Mouse (Mus musculus) ZHBTc4 (cell line): ENCODE data around the gene March10.

Experiments
- DNase-seq: peaks from one replicate; pipeline ENCODE4 v3.0.0-alpha.2; 2011; ENCODE audit warnings: low read depth, low spot score

The March10 gene

DNA sequence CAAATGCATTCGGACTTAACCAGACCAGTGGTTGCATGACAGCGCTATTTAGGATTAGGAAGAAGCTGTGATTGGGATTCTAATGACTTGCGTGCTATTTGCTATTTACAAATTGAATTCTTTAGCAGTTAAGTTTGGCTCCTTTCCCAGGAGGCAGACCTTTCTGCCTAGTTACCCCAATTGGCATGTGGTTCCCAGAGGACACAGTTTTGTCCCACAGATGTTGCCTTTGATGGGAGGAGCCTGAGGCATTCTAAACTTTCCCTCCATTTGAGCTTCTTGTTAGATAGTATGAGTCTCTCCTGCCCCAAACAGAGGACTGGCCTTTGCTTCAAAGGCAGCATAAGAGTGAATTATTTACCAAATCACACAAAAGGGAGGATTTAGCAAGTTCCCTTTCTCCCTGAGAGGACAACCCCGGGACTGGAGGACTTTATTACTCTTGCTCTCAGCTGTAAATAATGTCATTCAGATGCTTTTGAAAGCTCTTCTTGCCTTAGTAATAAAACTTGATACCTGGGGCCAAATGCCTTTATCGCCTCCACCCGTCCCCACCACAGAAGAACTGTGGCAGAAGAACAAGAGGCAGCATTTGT lies 48.6 kb downstream of the March10 start:
- DNase-seq = no peak

GRCm38 (mm10) chr11:105402355-105402754 lies 54.2 kb downstream of the March10 start:
- peak; percentile 26 for DNase-seq

- DNase-seq = no peak
Observed at GRCm38 (mm10) chr11:105390290-105390689, 66.2 kb downstream of the March10 start.

GRCm38 (mm10) chr11:105388636-105389035 lies 67.9 kb downstream of the March10 start:
- peak; percentile 31 for DNase-seq

DNA sequence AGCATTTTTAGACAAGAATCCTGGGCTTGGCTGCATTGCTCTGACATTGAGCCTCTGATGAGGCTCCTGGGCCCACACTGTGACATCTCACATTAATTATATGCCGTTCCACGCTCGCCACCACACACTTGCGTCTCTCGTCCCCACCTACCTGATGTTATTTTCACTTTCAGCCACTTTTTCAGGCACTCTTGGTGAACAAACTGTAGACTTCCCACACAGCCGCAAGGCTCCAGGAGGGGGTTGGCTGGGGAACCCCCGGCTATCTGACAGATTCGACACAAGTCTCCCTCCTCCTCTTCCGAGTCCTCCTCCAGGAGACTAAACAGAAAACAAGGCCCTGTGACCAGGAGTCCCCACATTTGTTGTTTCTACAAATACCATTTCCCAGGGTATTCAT lies 71.3 kb downstream of the March10 start:
- no peak for DNase-seq

DNA sequence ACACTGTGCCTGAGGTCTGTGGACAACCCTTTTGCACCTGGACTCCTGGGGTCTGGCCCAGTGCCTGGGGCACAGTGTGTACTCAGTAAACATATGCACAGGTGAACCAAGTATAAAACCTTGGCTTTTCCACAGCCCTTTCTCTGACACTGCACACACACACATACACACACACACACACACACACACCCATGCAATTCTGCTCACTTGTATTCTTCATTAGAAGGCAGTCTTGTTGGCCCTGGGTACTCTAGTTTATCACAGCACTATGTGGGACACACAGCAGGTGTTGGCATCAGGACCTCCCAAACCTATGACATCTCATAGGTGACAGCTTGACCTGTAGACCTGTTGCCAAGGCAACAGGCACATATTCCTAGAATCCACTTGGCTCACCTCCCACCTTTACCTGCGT lies 80.7 kb downstream of the March10 start:
- no peak for DNase-seq

DNA sequence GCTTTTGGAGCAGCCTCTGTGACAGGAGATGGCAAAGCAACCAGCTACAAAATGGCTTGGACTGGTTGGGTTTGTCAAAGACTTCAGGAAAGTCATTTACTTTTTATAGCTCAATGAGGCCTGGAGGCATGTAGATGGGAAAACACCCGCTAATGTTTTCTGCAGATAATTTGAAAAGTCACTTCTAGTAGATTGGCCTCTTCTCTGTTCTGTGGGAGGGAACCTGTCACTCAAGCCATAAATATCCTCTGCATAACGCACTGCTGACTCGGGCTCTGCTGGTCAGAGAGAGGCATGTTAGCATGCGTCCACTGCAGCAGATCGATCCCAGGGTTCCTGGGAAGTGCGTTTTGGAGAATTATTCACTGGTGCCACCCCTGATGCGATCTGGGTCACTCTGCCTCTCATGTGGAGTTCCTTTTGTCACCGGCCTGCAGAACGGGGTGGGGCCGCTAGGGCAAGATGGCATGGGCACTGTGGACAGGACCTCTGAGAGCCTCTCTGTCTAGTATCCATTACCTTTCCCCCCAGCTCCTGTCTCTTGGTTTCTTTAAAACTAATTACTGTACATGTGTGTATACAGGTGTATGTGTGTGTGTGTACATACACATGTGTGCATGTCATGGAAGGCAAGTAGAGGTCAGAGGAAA lies 81.9 kb downstream of the March10 start:
- DNase-seq = no peak

DNA sequence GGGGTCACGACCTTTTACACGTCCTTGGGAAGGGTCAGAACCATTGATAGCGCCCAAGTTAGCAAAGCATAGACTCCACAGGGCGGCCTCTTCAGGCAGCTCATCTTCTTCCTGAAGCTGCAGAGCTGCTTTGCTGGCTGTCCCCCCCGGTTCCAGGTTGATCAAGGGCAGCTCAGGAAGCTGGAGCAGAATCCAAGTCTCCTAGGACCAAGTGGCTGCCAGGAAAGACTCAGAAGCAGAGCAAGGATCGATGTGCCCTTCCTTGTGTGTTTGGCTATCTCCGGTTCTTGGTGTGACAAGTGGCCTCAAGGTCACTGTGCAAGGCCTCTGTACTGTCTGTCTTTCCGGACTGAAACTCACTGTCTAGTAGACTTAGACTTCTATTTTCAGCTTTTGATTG lies 82.7 kb downstream of the March10 start:
- no peak for DNase-seq

DNA sequence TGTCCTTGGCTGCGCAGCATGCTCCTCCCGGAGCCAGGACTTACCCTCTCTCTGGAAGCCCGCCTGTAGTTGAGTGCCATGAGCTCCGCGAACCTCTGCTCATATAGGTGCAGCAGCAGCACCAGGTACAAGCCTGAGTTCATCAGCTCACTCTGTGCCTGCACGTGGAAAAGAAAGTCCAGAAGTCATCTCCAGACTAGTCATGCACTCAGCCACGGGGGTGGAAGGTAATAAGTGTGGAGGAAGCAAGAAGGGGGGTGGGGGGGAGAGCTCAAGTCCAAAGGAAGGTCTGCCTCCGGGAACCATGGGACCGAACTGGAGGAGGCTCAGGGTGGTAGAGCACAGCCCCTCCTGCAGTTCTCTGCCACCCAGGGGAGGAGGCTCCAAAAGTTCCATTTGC lies 84.7 kb downstream of the March10 start:
- DNase-seq = no peak

GRCm38 (mm10) chr11:105369526-105370386 lies 86.8 kb downstream of the March10 start:
- DNase-seq = no peak

DNA sequence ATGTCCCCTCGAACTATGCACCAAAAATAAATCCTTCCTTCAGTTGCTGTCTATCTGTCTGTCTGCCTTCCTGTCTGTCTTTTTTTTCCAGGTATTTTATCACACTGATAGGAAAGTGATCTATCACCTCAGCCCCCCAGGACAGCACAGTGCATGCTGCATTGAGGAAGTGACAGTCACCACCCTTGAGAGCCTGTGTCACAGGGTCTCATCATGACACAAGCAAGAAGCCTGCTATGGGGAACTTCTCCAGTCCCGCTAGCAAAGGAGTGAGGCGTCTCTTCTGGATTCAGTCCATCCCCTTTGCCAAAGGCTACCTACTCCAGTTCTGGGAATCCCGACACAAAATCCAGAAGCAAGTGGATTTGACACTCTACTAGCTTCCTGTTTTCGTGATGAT lies 87.7 kb downstream of the March10 start:
- no peak for DNase-seq

DNA sequence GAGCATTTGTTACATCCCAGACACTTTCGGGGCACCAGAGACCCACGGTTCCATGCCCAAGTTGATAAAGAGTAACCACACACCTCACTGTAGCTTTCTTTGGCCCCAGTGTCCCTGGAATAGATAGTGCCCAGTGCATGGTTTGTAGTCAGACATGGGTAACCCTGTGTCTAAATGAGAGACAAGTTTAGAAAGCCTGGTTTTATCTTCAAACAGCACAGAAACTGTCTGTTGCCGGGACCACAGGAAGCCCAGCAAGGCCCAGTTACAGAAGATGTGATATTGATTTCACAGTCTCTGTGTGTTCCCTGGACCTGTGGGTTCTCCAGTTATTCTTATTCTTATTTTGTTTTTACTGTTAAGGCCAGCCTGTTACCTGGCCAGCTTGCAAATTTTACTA lies 89.4 kb downstream of the March10 start:
- no peak for DNase-seq

GRCm38 (mm10) chr11:105366051-105366450 lies 90.5 kb downstream of the March10 start:
- DNase-seq = no peak

DNA sequence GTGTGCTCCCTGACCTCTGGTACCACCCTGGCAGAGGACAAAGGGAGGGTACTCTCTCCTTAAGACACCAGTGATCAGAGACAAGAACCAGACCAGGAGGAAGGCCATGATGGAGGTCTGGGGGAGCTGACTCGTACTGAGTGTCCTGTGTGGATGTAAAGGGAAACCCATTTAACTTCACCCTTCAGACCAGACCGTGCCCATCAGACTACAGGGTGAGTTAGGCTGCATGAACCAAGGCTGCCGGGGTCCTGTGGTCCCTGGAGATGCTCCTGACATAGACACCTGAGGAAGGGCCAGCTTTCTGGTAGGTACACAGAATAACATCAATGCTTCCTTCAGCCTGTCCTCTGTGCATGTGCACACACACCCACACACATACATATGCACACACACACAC lies 90.9 kb downstream of the March10 start:
- DNase-seq = no peak

DNA sequence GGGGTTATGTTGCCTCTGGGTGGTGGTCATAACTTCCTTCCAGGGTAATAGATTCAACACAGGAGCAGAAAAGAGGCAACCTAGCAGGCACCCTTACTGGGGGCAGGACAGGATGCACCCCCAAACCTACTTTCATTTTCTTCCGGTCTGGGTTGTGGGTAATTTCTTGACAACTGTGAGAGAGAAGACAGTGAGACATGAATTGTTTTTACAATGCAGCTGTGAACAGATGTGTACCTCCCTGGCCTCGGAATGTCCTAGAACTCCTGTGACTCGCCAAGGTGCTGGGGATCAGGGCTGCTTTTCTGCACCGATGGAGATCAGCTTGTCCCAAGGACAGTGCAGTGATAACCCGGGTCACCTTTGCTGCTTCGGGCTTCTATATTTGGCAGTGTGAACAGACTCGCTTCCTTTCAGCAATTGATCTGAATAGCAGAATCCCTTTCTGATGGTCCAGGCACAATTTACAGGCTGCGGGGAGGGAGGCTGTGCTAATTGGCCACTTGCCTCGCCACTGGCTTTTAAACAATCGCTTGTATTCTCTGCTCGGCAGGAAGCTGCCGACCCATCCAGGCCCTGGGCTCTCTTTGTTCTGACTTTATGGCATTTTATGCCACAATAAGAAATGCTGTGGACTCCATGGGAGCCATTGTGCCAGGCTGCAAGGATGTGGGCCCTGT lies 92.0 kb downstream of the March10 start:
- DNase-seq = no peak

- DNase-seq = peak; percentile 55
Observed at GRCm38 (mm10) chr11:105363598-105364385, 92.7 kb downstream of the March10 start.

GRCm38 (mm10) chr11:105362946-105363597 lies 93.5 kb downstream of the March10 start:
- peak; percentile 78 for DNase-seq

DNA sequence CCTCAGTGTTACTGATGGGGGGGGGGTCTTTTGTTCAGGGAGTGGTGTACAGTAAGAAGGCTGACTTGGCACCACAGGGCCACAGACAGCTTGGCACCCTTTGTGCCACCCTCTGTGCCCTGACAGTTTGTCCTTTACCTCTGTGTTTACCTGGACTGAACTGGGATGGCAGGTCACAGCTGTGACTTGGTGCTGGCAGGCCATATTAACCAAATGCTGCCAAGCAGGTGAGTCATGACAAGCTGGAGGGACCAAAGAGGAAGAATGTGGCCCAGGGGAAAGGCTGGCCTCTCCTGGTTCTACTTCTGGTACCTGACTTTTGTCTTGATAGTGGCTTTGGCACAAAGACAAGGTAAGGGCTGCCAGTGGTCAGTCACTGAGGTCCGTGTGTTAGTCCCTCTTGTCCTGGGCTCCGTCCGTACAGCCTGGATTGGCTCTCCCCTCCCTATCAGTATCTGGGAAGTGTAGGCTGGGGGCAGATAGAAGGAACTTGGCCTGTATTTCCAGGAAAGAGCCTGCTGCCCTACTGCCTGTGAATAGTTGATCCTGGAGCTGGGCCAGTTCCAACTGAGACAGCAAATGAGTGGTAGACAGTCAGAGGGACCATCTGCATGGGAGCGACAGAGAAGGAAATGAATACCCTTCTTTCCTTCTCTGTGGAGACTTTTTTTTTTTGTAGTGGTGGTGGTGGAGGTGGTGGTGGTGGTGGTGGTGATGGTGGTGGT lies 94.3 kb downstream of the March10 start:
- no peak for DNase-seq

- no peak for DNase-seq
Observed at GRCm38 (mm10) chr11:105356301-105356700, 100.2 kb downstream of the March10 start.

DNA sequence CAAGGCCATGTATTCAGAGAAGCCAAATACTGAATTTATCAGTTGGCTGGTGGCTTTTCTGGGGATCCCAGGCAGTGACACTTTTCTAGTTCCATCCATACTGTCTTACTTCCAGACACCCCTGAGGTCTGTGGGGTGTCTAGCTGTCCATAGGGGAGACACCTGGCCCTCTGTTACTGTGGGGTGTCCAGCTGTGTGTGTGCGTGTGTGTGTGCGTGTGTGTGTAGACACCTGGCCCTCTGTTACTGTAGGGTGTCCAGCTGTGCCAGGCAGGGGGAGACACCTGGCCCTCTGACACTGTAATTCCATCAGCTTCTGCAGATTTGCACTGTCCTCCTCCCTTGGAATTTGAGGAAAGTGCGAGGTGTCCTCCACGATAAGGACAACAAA lies 102.6 kb downstream of the March10 start:
- no peak for DNase-seq
